Mouse (Mus musculus): ENCODE data around the gene Stam.
A peak's percentile ranks its signal among the peaks of the same experiment; 100 is the strongest.
"Not testable (repeated sequence)": the region's sequence is repeated elsewhere in the genome, so short reads cannot be mapped to it uniquely, and the experiment has no call there.

The Stam gene

GRCm38 (mm10) chr2:14192046-14192445, 118.1 kb downstream of the Stam start:
- peak; percentile 4 to 16 for DNase-seq (ENCODE audit: low spot score in 2 of 2)

- DNase-seq (ENCODE audit: low spot score in 2 of 2), result not testable (repeated sequence)
Measured at GRCm38 (mm10) chr2:14198325-14198903, 124.5 kb downstream of the Stam start.
